Mouse (Mus musculus): ENCODE data around the gene Gm14226. TPM values are rescaled to one million over a fixed set of nuclear protein-coding genes. Genes with fewer than 3 reads are reported as not detected.
"Not testable (repeated sequence)": the region's sequence is repeated elsewhere in the genome, so short reads cannot be mapped to it uniquely, and the experiment has no call there.

Gm14226 gene
- 2.7 and 12.6 TPM in 2 replicates for polyA plus RNA-seq (2016; fragmentation: Nextera tagmentation; extraction: Ambion mirVana)

DNA sequence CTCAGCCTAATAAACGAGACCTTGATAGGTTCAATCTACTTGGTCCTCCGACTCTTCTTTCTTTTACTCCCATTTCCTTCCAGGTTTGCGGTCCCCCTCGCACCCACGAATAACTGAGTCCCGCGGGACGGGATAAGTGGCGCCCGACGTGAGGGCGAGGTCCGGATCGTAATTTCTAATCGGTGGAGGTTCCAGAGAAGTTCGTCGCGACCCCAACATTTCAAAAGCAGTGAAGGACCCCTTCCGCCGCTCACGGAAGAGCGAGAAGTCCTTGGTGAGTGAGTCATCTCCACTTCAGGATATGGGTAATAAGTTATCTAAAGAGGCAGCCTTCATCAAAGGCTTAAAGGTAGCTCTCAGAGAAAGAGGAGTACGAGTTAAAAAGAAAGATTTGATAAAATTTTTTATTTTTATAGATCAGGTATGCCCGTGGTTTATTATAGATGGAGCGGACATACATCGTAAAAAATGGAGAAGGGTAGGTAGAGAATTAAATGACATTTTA lies at the start of gene Gm14226:
Gm14226 (plus strand) TSS at position 16 of the 505 bp plus-strand sequence.
- DNase-seq (ENCODE audit: low spot score); H3K9me3 ChIP-seq; H3K4me1 ChIP-seq; H3K36me3 ChIP-seq: not testable (repeated sequence)
- Histone ChIP-seq H3K27me3 (ENCODE audit: insufficient read depth, poor library complexity, severe bottlenecking) (peaks cover 12% of the 10 kb centered on the region; the same call in 1 of the 2 replicates), H3K27ac (peak within 1 kb of the TSS; percentile 80), H3K4me3 (peak within 1 kb of the TSS; percentile 68)
- under 1% methylated on average over 24 of the region's 26 CpGs for WGBS

GRCm38 (mm10) chr2:154969740-154970397 lies 48.2 kb upstream of the Gm14226 start:
- H3K27me3 ChIP-seq (ENCODE audit: insufficient read depth, poor library complexity, severe bottlenecking); H3K27ac ChIP-seq; H3K9me3 ChIP-seq; DNase-seq (ENCODE audit: low spot score); H3K4me3 ChIP-seq; H3K36me3 ChIP-seq: not testable (repeated sequence)
- H3K4me1 ChIP-seq = peaks cover 18% of the 10 kb centered on the region
- 56% methylated on average over 14 of the region's 14 CpGs for whole genome bisulfite sequencing

- Histone ChIP-seq H3K27me3 (ENCODE audit: insufficient read depth, poor library complexity, severe bottlenecking) (no peaks in the 10 kb centered on the region), H3K4me1 (peaks cover 18% of the 10 kb centered on the region), H3K36me3 (no peaks in the 10 kb centered on the region), H3K9me3 (no peaks in the 10 kb centered on the region), H3K4me3 (no peak overlapping the region), H3K27ac (no peak overlapping the region)
- DNase-seq (ENCODE audit: low spot score) = no peak
- 53% methylated on average over 18 of the region's 18 CpGs for WGBS
These were observed 46.0 kb upstream of the Gm14226 start for GRCm38 (mm10) chr2:154971919-154972692.

DNA sequence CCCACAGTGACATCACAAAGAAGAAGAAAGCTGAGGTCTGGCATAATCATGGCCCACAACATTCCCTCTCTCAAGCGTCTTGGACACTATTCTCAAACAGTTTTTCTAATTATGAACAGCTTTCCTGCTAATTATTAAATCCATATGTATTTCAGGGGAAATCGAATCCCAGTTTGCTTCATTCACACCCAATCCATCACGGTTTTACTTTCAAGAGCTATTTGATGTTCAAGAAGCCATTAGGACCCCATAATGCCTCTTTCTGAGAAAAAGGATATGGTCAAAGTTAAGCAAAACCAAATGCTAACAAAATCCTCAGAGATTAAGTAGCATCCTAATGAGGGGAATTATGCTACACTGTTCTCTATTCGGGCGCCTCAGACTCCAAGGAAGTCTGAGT lies 45.1 kb upstream of the Gm14226 start:
- DNase-seq (ENCODE audit: low spot score) = no peak
- Histone ChIP-seq H3K4me3 (no peak overlapping the region), H3K36me3 (no peaks in the 10 kb centered on the region), H3K4me1 (peaks cover 18% of the 10 kb centered on the region), H3K9me3 (no peaks in the 10 kb centered on the region), H3K27me3 (ENCODE audit: insufficient read depth, poor library complexity, severe bottlenecking) (no peaks in the 10 kb centered on the region), H3K27ac (no peak overlapping the region)
- WGBS = 80% methylated on average over 5 of the region's 5 CpGs

GRCm38 (mm10) chr2:154986609-154987008 lies 31.5 kb upstream of the Gm14226 start:
- no peaks in the 10 kb centered on the region for H3K9me3 ChIP-seq
- WGBS = 59% methylated on average over 1 of the region's 1 CpGs
- no peaks in the 10 kb centered on the region for H3K27me3 ChIP-seq (ENCODE audit: insufficient read depth, poor library complexity, severe bottlenecking)
- 0 out of 2 replicates have a peak, but pooled peaks cover 8% of the 10 kb centered on the region for H3K4me1 ChIP-seq
- H3K36me3 ChIP-seq = no peaks in the 10 kb centered on the region
- H3K27ac ChIP-seq = no peak overlapping the region
- no peak overlapping the region for H3K4me3 ChIP-seq
- DNase-seq (ENCODE audit: low spot score) = no peak

DNA sequence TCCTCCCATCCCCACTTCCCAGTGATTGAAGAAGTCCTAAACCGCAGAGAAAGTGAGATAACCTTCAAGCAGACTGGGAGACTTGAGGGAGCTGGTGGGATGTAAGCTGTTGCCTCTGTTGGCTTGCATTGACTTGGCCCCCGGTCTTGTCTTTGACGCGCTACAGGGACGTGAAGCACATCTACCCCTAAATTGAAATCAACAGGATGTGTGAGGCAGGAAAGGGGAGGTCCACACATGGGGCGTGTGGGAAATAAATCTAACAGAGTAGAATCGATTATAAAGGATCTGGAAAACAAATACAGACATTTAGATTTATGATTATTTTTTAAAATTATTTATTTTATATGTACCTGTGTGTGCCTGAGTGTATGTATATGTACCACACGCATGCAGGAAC lies 26.7 kb upstream of the Gm14226 start:
- H3K4me3 ChIP-seq = no peak overlapping the region
- H3K27ac ChIP-seq = no peak overlapping the region
- no peak for DNase-seq (ENCODE audit: low spot score)
- no peaks in the 10 kb centered on the region; the same call in 1 of the 2 replicates for H3K27me3 ChIP-seq (ENCODE audit: insufficient read depth, poor library complexity, severe bottlenecking)
- H3K36me3 ChIP-seq = no peaks in the 10 kb centered on the region
- H3K4me1 ChIP-seq = no peaks in the 10 kb centered on the region
- WGBS = 69% methylated on average over 8 of the region's 8 CpGs
- no peaks in the 10 kb centered on the region for H3K9me3 ChIP-seq

DNA sequence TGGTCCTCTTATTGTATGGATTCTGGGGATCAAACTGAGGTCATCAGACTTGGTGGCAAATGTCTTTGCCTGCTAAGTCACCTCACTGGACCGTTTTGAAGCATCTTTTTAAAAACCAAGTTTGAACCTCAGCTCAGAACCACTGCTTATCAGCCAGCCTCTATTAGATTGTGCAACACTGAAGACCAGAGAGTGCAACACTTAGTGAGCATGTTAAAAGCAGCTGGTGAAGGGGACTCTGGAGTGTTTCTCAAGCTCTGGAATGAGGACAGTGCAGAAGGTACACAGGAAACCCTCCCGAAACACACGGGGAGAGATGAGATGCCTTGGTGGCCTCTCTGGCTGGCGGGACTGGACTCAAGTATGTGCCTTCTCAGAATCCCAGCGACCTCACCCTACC lies 26.0 kb upstream of the Gm14226 start:
- DNase-seq (ENCODE audit: low spot score) = no peak
- 78% methylated on average over 5 of the region's 5 CpGs for WGBS
- H3K9me3 ChIP-seq = no peaks in the 10 kb centered on the region
- no peaks in the 10 kb centered on the region for H3K4me1 ChIP-seq
- no peaks in the 10 kb centered on the region for H3K36me3 ChIP-seq
- H3K27me3 ChIP-seq (ENCODE audit: insufficient read depth, poor library complexity, severe bottlenecking) = no peaks in the 10 kb centered on the region; the same call in 1 of the 2 replicates
- no peak overlapping the region for H3K27ac ChIP-seq
- H3K4me3 ChIP-seq = no peak overlapping the region

DNA sequence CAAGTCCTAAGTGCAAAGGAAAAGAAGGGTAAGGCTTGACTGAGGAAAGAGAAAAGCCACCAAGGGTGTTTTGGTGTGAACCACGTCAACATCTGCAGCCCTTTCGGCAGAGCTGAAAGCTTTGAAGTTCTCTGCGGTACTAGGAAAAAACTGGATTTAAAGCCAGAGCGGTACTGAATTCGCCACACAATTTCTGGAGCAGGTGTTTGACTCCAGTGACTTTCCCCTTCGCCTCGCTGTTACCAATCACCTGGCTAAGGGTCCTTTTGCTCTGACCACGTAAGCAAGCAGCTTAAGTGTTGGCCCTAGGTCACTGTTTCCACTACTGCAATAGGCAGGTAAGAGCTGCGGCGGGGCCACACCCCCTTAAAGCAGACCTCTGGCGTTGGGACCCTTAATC lies 12.6 kb upstream of the Gm14226 start:
- WGBS = 90% methylated on average over 11 of the region's 11 CpGs
- no peak overlapping the region for H3K4me3 ChIP-seq
- H3K36me3 ChIP-seq = no peaks in the 10 kb centered on the region

GRCm38 (mm10) chr2:155011086-155011656 lies 6.9 kb upstream of the Gm14226 start:
- no peaks in the 10 kb centered on the region for H3K4me1 ChIP-seq
- DNase-seq (ENCODE audit: low spot score) = no peak
- WGBS = 25% methylated on average over 3 of the region's 3 CpGs
- H3K36me3 ChIP-seq = no peaks in the 10 kb centered on the region
- 0 out of 2 replicates have a peak, but pooled peaks cover 6% of the 10 kb centered on the region for H3K27me3 ChIP-seq (ENCODE audit: insufficient read depth, poor library complexity, severe bottlenecking)
- H3K27ac ChIP-seq = no peak overlapping the region
- H3K4me3 ChIP-seq = no peak overlapping the region
- H3K9me3 ChIP-seq = no peaks in the 10 kb centered on the region

More for the DNA sequence above, 12.6 kb upstream of the Gm14226 start:
- no peaks in the 10 kb centered on the region for H3K9me3 ChIP-seq
- H3K4me1 ChIP-seq = no peaks in the 10 kb centered on the region
- DNase-seq (ENCODE audit: low spot score) = no peak
- no peaks in the 10 kb centered on the region for H3K27me3 ChIP-seq (ENCODE audit: insufficient read depth, poor library complexity, severe bottlenecking)
- no peak overlapping the region for H3K27ac ChIP-seq

- Histone ChIP-seq H3K36me3 (no peaks in the 10 kb centered on the region), H3K9me3 (no peaks in the 10 kb centered on the region), H3K27me3 (ENCODE audit: insufficient read depth, poor library complexity, severe bottlenecking) (0 out of 2 replicates have a peak, but pooled peaks cover 6% of the 10 kb centered on the region), H3K27ac (no peak overlapping the region), H3K4me3 (no peak overlapping the region), H3K4me1 (no peaks in the 10 kb centered on the region)
- 73% methylated on average over 6 of the region's 6 CpGs for WGBS
- no peak for DNase-seq (ENCODE audit: low spot score)
These were observed 5.1 kb upstream of the Gm14226 start for GRCm38 (mm10) chr2:155012991-155013390.

DNA sequence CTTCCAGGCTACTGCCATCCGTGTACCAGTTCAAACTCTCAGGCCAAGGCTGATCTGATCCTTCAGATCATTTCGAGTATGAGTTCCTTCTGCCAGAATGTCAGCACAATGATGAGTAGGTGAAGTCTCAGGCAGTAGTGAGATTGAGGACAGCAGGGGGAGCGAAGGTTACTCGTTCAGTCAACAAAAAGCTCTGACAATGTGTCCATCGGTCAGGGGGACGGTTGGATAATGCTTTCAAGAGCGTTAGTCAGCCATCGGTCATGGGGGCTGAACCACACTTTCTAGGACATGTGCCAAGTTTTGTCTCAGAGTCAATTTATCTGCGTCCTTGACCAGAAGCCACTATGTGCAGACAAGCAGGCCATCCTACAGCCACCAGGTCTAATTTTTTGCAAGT lies 1.3 kb upstream of the Gm14226 start:
- H3K4me1 ChIP-seq; H3K36me3 ChIP-seq; DNase-seq (ENCODE audit: low spot score); H3K27ac ChIP-seq; H3K4me3 ChIP-seq; H3K9me3 ChIP-seq: not testable (repeated sequence)
- 17% methylated on average over 6 of the region's 9 CpGs for WGBS
- H3K27me3 ChIP-seq (ENCODE audit: insufficient read depth, poor library complexity, severe bottlenecking) = peaks cover 15% of the 10 kb centered on the region; the same call in 1 of the 2 replicates

DNA sequence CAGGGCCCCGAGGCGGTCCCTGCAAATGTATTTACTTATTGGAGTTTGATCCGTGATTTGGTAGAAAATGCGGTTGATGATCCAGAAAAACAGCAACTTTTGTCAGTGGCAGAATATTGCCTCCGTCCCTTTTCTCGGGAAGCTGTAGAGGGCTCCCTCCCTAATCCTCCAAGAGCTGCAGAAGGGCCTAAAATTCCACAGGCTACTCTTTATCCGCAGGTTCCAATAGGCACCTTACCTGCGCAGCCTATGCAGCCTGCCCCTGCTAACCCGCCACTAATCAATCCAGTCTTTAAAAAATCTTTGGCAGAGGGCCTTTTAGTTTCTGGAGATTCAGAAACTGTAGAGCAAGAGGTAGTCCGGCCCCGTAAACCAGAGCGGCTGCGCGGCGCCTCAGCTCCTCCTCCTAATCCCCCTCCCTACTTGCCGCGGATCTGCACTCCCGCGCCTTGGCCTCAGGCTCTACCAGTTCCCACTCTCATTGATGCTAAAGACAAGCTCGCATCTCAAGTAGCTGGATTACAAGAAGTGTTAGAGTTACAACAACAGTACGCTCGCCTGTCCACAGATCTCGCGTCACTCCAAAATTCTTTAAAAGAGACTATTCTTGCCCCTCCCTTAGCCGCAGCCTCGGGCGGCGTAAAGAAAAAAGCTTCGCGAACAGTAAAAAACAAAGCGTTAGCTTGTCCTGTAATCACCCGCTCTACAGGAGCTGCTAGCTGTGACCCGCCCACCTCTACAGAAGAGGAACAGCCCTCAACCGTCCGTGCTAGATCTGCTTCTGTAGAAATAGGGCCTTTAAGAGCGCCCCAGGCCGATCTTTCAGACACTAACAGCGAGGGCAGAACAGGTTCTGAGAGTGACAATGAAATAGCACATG lies 936 bp downstream of the Gm14226 start:
- no peaks in the 10 kb centered on the region for H3K36me3 ChIP-seq
- peak overlapping the region; percentile 80 for H3K27ac ChIP-seq
- no peaks in the 10 kb centered on the region; the same call in 1 of the 2 replicates for H3K4me1 ChIP-seq
- DNase-seq (ENCODE audit: low spot score) = peak; percentile 87
- WGBS = under 1% methylated on average over 38 of the region's 38 CpGs
- peak overlapping the region; percentile 68 for H3K4me3 ChIP-seq
- no peaks in the 10 kb centered on the region for H3K9me3 ChIP-seq
- H3K27me3 ChIP-seq (ENCODE audit: insufficient read depth, poor library complexity, severe bottlenecking) = peaks cover 9% of the 10 kb centered on the region; the same call in 1 of the 2 replicates
